Mouse (Mus musculus): ENCODE measurements around the gene BC061237. TPM values are rescaled to one million over a fixed set of nuclear protein-coding genes. Genes with fewer than 3 reads are reported as not detected.

BC061237 gene
- polyA plus RNA-seq (2014; fragmentation: Illumina TruSeq; extraction: RNeasy Lipid Tissue Mini Kit (QIAGEN cat#74804)) = not detected

DNA sequence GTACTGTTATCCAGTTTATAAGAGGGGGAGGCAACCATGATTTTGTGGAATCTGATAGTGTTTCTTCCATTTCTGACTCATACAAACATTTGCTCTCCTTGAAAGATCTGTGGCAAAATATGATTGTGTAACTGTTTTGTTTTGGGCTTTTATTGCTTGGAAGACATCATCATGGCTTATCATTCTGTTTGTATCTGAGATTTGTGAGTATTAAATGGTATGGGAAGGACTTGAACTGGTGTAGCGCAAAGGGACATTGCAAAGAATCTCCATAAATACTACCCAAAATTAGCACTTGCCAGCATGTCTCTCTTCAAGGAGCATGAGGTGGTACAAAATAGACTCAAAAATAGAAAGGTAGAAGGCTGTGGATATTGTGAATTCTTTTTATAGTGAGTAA is at the start of gene BC061237:
Gene BC061237, plus strand, starts transcription at position 301 of the 400 bp plus-strand sequence.

DNA sequence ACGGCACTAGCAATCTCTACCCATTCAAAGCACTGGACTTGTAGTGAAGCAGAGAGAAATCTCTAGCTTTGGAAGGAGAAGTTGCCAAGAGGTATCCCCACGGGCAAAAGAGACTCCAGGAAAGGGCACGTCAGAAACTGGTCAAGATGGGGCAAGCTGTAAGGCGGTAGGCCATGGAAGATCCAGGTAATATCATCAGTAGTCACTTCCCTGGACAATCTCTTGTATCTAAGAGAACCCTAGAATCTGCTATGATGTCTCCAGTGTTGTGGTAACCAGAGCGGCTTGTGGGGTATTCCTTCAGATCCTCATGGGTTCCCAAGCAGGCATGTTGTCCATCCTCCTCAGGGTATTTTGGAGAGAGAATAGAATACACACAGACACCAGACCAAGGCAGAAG is 25.7 kb downstream of the BC061237 start, which contains the start of gene Gm17093:
Gene Gm17093, plus strand, starts transcription at position 301 of the 400 bp plus-strand sequence.

Other genes with a start within 250 kb of the BC061237 start
- not detected for gene Gm8220, start 206.9 kb upstream of the BC061237 start, polyA plus RNA-seq (2014; fragmentation: Illumina TruSeq; extraction: RNeasy Lipid Tissue Mini Kit (QIAGEN cat#74804))
- gene Gm5930, start 153.9 kb upstream of the BC061237 start, polyA plus RNA-seq (2014; fragmentation: Illumina TruSeq; extraction: RNeasy Lipid Tissue Mini Kit (QIAGEN cat#74804)) = not detected
- gene Gm8229, start 127.1 kb upstream of the BC061237 start, polyA plus RNA-seq (2014; fragmentation: Illumina TruSeq; extraction: RNeasy Lipid Tissue Mini Kit (QIAGEN cat#74804)) = not detected
- not detected for gene Gm3371, start 81.8 kb upstream of the BC061237 start, polyA plus RNA-seq (2014; fragmentation: Illumina TruSeq; extraction: RNeasy Lipid Tissue Mini Kit (QIAGEN cat#74804))
- gene Gm8232, start 58.8 kb upstream of the BC061237 start, polyA plus RNA-seq (2014; fragmentation: Illumina TruSeq; extraction: RNeasy Lipid Tissue Mini Kit (QIAGEN cat#74804)) = not detected
- not detected for gene Gm17093, start 25.8 kb downstream of the BC061237 start, polyA plus RNA-seq (2014; fragmentation: Illumina TruSeq; extraction: RNeasy Lipid Tissue Mini Kit (QIAGEN cat#74804))
- gene Gm8247, start 90.7 kb downstream of the BC061237 start, polyA plus RNA-seq (2014; fragmentation: Illumina TruSeq; extraction: RNeasy Lipid Tissue Mini Kit (QIAGEN cat#74804)) = not detected
- not detected for gene Gm5624, start 135.5 kb downstream of the BC061237 start, polyA plus RNA-seq (2014; fragmentation: Illumina TruSeq; extraction: RNeasy Lipid Tissue Mini Kit (QIAGEN cat#74804))
- gene Gm8257, start 214.0 kb downstream of the BC061237 start, polyA plus RNA-seq (2014; fragmentation: Illumina TruSeq; extraction: RNeasy Lipid Tissue Mini Kit (QIAGEN cat#74804)) = not detected

All from ovary, adult 10 weeks (tissue).